Mouse (Mus musculus) embryonic facial prominence, embryonic 15.5 days (tissue): ENCODE results near the gene Gm10570. TPM values are rescaled to one million over a fixed set of nuclear protein-coding genes. Genes with fewer than 3 reads are reported as not detected.

Source experiments
- ATAC-seq: fragments of 200-750 bp; cut with Nextera tagmentation; 2 replicates; pipeline ENCODE4 v1.8.0; 2017; ENCODE audit warnings: low read depth, moderate TSS enrichment; ENCODE audit not compliant: insufficient number of reproducible peaks, low FRiP score, low TSS enrichment
- H3K27ac ChIP-seq: fragments of 300-500 bp; sonication (generic); replicated peaks from 2 replicates; pipeline ENCODE4 v1.5.1; 2015; ENCODE audit warnings: mild to moderate bottlenecking, inconsistent platforms
- H3K27me3 ChIP-seq: fragments of 300-500 bp; sonication (generic); 2 replicates; pipeline ENCODE4 v1.6.1; 2015; ENCODE audit warnings: inconsistent platforms
- H3K36me3 ChIP-seq: fragments of 300-500 bp; sonication (generic); 2 replicates; pipeline ENCODE4 v1.6.1; 2015; ENCODE audit warnings: mild to moderate bottlenecking, inconsistent platforms
- H3K4me1 ChIP-seq: fragments of 300-500 bp; sonication (generic); 2 replicates; pipeline ENCODE4 v1.6.1; 2015; ENCODE audit warnings: inconsistent platforms
- H3K4me2 ChIP-seq: fragments of 300-500 bp; sonication (generic); replicated peaks from 2 replicates; pipeline ENCODE4 v1.6.1; 2015; ENCODE audit warnings: mild to moderate bottlenecking, inconsistent platforms
- H3K4me3 ChIP-seq: fragments of 300-500 bp; sonication (generic); replicated peaks from 2 replicates; pipeline ENCODE4 v1.5.1; 2015; ENCODE audit warnings: mild to moderate bottlenecking, inconsistent platforms
- H3K9ac ChIP-seq: fragments of 300-500 bp; sonication (generic); 2 replicates; pipeline ENCODE4 v1.6.1; 2015; ENCODE audit warnings: inconsistent platforms
- H3K9me3 ChIP-seq: fragments of 300-500 bp; sonication (generic); replicated peaks from 2 replicates; pipeline ENCODE4 v1.6.1; 2016; ENCODE audit warnings: inconsistent platforms
- WGBS: fragments of 180-500 bp; shearing (Covaris S2); methylation state at CpG from one replicate; pipeline ENCODE4 v1.1.7; 2015; 5-methylcytosine and 5-hydroxymethylcytosine counted together
- polyA plus RNA-seq: library from polyadenylated mRNA; unstranded; fragments of >200 nt; fragmentation: Nextera tagmentation; extraction: Ambion mirVana; gene quantifications from 2 replicates; pipeline ENCODE4 v1.2.1, GENCODE M21; 2015

Gm10570 gene
- polyA plus RNA-seq, 1 experiment from 2014 or later: 0.36 TPM

DNA sequence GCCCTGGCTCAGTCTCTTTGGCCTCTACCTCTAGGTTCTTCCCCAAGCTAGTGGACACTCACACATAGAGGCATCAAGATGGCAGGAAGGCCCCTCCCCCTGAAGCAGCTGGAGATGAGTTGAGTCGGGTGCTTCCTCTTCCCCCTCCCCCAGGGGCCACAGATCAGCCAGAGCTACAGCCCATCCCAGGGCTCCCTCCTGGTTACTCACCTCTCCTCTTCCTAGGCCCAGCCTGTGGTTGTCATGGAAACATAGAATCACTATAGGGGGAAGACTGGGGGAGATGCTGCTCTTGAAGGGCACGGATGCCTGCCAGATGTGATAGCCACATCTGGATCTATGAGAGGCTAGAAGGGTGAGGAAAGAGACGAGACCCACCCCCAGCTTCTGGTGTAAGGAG lies 3.7 kb downstream of the Gm10570 start:
- WGBS: 25% methylated on average over 3 of the region's 3 CpGs

DNA sequence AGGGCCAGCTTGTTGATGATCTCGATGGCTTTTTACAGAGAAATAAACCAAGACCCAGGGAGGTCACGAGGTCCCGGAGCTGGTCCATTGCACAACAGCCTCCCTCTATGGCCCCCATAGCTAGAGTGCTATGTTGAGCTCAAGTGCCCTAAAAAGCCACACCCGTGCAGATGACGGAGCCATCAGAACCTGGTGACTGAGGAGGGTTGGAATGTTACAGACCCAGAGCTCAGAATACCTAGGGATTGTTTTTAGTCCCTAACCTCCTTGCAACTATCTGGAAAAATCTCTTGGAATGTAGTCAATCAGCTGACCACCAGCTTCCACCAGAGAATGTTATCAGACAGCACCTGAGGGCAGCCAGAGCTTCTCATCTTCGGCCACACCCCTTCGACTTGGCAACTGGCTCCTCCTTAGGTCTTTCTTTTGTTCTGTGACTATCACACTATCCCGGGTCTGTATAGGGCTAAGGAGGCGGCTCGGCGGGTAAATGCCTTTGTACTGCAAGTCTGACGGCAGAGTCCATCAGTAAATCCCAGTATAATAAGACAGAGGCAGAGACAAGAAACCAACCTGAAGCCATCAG lies 6.1 kb downstream of the Gm10570 start:
- H3K4me3 ChIP-seq: no peak overlapping the region
- 51% methylated on average over 12 of the region's 12 CpGs for WGBS

More for the DNA sequence above, 3.7 kb downstream of the Gm10570 start:
- no peak for ATAC-seq
- no peak overlapping the region for H3K9ac ChIP-seq
- no peak overlapping the region for H3K4me2 ChIP-seq
- peaks cover 17% of the 10 kb centered on the region for H3K4me1 ChIP-seq
- no peak overlapping the region for H3K4me3 ChIP-seq
- peaks cover 34% of the 10 kb centered on the region for H3K27me3 ChIP-seq
- H3K36me3 ChIP-seq: no peaks in the 10 kb centered on the region
- H3K27ac ChIP-seq: no peak overlapping the region
- no peaks in the 10 kb centered on the region for H3K9me3 ChIP-seq

DNA sequence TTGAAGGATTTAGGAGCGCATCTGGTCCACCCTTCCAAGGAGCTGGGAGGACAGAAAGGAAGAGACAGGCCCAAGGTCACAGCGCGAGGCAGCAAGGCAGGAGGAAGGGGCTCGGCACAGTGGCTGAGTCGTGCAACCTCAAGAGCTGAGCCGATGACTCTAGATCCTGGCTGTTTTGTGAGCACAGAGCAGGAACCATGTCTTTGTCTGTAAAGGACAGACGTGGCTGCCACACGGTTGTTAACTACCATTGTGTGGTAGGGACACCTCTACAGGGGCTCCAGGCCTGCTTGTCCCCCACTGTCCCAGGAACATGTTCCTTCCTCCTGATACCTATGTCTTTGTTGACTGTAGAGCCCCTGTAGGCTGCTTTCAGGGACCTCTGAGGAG lies 8.8 kb downstream of the Gm10570 start:
- no peaks in the 10 kb centered on the region for H3K27me3 ChIP-seq
- H3K4me3 ChIP-seq: no peak overlapping the region
- no peak overlapping the region for H3K9ac ChIP-seq
- no peaks in the 10 kb centered on the region for H3K36me3 ChIP-seq
- H3K4me2 ChIP-seq: no peak overlapping the region
- no peak for ATAC-seq
- WGBS: 74% methylated on average over 8 of the region's 8 CpGs
- no peak overlapping the region for H3K27ac ChIP-seq
- no peaks in the 10 kb centered on the region for H3K9me3 ChIP-seq
- 0 out of 2 replicates have a peak, but pooled peaks cover 6% of the 10 kb centered on the region for H3K4me1 ChIP-seq

More for the DNA sequence above, 6.1 kb downstream of the Gm10570 start:
- Histone ChIP-seq H3K9ac (no peak overlapping the region), H3K4me2 (no peak overlapping the region), H3K27me3 (peaks cover 12% of the 10 kb centered on the region), H3K27ac (no peak overlapping the region), H3K4me1 (no peaks in the 10 kb centered on the region), H3K36me3 (no peaks in the 10 kb centered on the region), H3K9me3 (no peaks in the 10 kb centered on the region)
- ATAC-seq: no peak

- no peak overlapping the region for H3K4me2 ChIP-seq
- H3K4me1 ChIP-seq: 0 out of 2 replicates have a peak, but pooled peaks cover 6% of the 10 kb centered on the region
- H3K36me3 ChIP-seq: no peaks in the 10 kb centered on the region
- H3K4me3 ChIP-seq: no peak overlapping the region
- ATAC-seq: no peak
- no peak overlapping the region for H3K27ac ChIP-seq
- WGBS: 69% methylated on average over 11 of the region's 11 CpGs
- H3K9ac ChIP-seq: no peak overlapping the region
- no peaks in the 10 kb centered on the region for H3K9me3 ChIP-seq
- no peaks in the 10 kb centered on the region for H3K27me3 ChIP-seq
These were observed 9.4 kb downstream of the Gm10570 start for GRCm38 (mm10) chr4:130298877-130299628.

- no peak overlapping the region for H3K9ac ChIP-seq
- no peaks in the 10 kb centered on the region for H3K27me3 ChIP-seq
- no peak overlapping the region for H3K4me2 ChIP-seq
- no peak overlapping the region for H3K27ac ChIP-seq
- H3K9me3 ChIP-seq: no peaks in the 10 kb centered on the region
- no peaks in the 10 kb centered on the region for H3K36me3 ChIP-seq
- no peak overlapping the region for H3K4me3 ChIP-seq
- 20% methylated on average over 13 of the region's 13 CpGs for WGBS
- H3K4me1 ChIP-seq: 0 out of 2 replicates have a peak, but pooled peaks cover 6% of the 10 kb centered on the region
- ATAC-seq: no peak
These were observed 11.3 kb downstream of the Gm10570 start for GRCm38 (mm10) chr4:130297123-130297529.

DNA sequence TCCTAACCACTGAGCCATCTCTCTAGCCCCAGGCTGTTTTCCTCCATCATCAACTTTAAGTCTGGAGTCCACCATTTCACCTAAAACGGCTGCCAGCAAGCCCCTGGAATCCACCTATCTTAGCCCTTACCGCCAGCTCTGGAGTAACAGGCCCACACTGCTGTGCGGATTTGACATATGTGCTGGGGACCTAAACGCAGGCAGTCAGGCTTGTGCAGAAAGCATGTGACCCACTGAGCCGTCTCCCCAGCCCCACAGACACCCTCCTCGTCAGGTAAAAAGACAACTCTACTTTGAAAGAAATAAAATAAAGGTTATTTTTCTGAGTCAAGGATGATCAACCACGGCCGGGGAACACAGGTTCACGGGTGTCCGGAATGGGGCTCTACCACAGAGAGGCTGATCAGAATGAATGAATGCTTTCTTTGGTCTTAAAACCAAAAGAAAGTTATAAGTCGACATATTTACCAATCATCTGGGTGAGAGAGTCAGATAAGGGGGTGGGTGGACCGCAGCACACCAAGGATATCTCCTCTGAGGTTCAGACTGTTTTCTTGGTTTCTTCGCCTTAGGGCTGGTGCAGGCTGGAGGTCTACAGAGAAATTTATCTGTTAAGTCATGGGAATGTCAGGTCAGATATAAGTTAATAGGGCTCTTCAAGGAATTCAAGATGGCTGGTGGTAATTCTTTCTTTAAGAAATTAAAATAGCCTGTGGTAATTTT lies 12.1 kb downstream of the Gm10570 start:
- ATAC-seq: no peak
- Histone ChIP-seq H3K4me3 (no peak overlapping the region), H3K27me3 (no peaks in the 10 kb centered on the region), H3K4me1 (0 out of 2 replicates have a peak, but pooled peaks cover 6% of the 10 kb centered on the region), H3K4me2 (no peak overlapping the region), H3K9ac (no peak overlapping the region), H3K9me3 (no peaks in the 10 kb centered on the region), H3K36me3 (no peaks in the 10 kb centered on the region), H3K27ac (no peak overlapping the region)
- 80% methylated on average over 13 of the region's 13 CpGs for WGBS

GRCm38 (mm10) chr4:130295047-130295745 lies 13.3 kb downstream of the Gm10570 start:
- 44% methylated on average over 23 of the region's 23 CpGs for WGBS
- Histone ChIP-seq H3K9me3 (no peaks in the 10 kb centered on the region), H3K4me2 (no peak overlapping the region; the same call in 1 of the 2 replicates), H3K4me3 (no peak overlapping the region), H3K27me3 (no peaks in the 10 kb centered on the region), H3K36me3 (no peaks in the 10 kb centered on the region), H3K9ac (no peak overlapping the region), H3K27ac (no peak overlapping the region), H3K4me1 (0 out of 2 replicates have a peak, but pooled peaks cover 6% of the 10 kb centered on the region)
- ATAC-seq: no peak

- no peak overlapping the region for H3K9ac ChIP-seq
- whole genome bisulfite sequencing: 71% methylated on average over 8 of the region's 8 CpGs
- no peaks in the 10 kb centered on the region for H3K9me3 ChIP-seq
- H3K27me3 ChIP-seq: no peaks in the 10 kb centered on the region
- ATAC-seq: no peak
- 0 out of 2 replicates have a peak, but pooled peaks cover 6% of the 10 kb centered on the region for H3K4me1 ChIP-seq
- H3K4me3 ChIP-seq: no peak overlapping the region
- H3K27ac ChIP-seq: no peak overlapping the region
- no peaks in the 10 kb centered on the region for H3K36me3 ChIP-seq
- no peak overlapping the region for H3K4me2 ChIP-seq
These were observed 14.0 kb downstream of the Gm10570 start for GRCm38 (mm10) chr4:130294513-130294912.

- no peaks in the 10 kb centered on the region for H3K9me3 ChIP-seq
- H3K4me2 ChIP-seq: no peak overlapping the region
- H3K4me3 ChIP-seq: no peak overlapping the region
- no peaks in the 10 kb centered on the region for H3K36me3 ChIP-seq
- H3K4me1 ChIP-seq: 0 out of 2 replicates have a peak, but pooled peaks cover 6% of the 10 kb centered on the region
- H3K27me3 ChIP-seq: no peaks in the 10 kb centered on the region
- H3K27ac ChIP-seq: no peak overlapping the region
- no peak overlapping the region for H3K9ac ChIP-seq
- WGBS: 3% methylated on average over 4 of the region's 4 CpGs
- no peak for ATAC-seq
These were observed 16.2 kb downstream of the Gm10570 start for GRCm38 (mm10) chr4:130292271-130292670.

DNA sequence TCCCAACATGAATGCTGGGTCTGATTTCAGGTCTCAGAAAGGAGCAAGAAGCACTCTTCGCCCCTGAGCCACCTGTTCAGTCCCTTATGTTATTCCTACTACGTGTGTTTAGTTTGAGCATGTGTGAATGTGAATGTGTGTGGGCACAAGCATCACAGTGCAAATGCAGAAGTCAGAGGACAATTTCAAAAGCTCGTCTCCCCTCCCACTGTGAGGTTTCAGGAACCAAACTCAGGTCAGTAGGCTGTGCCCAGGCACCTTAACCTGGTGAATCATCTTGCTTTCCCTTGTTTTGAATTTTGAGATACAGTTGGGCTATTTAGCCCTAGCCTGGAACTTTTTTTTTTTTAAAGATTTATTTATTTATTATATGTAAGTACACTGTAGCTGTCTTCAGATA lies 18.6 kb downstream of the Gm10570 start:
- WGBS: 65% methylated on average over 3 of the region's 3 CpGs
- no peaks in the 10 kb centered on the region for H3K36me3 ChIP-seq
- H3K27me3 ChIP-seq: no peaks in the 10 kb centered on the region; the same call in 1 of the 2 replicates
- no peak overlapping the region for H3K27ac ChIP-seq
- H3K9me3 ChIP-seq: no peaks in the 10 kb centered on the region
- H3K4me3 ChIP-seq: no peak overlapping the region
- ATAC-seq: no peak
- H3K4me1 ChIP-seq: no peaks in the 10 kb centered on the region
- no peak overlapping the region for H3K4me2 ChIP-seq
- H3K9ac ChIP-seq: no peak overlapping the region

DNA sequence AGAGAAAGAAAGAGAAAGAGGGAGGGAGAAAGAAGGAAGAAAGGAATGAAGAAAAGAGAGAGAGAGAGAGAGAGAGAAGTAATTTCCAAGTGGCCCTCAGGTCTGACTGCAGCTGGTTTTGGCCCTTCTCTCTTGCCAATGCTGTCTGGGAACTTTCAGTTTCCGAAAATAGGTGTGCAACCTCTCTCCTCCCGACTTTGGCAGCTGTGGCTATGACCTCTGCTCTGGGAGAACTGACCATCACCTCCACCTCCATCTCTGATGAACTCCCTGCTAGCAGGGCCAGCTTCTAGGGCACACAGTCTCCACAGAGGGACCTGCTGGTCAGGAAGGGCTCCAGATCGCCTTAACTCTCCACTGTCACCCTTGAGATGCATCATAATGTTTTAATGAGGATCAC lies 21.9 kb downstream of the Gm10570 start:
- H3K4me1 ChIP-seq: no peaks in the 10 kb centered on the region
- 59% methylated on average over 3 of the region's 3 CpGs for WGBS

More for the DNA sequence above, 21.9 kb downstream of the Gm10570 start:
- peaks cover 3% of the 10 kb centered on the region for H3K27me3 ChIP-seq
- H3K4me3 ChIP-seq: no peak overlapping the region
- no peaks in the 10 kb centered on the region for H3K36me3 ChIP-seq
- H3K9me3 ChIP-seq: no peaks in the 10 kb centered on the region
- H3K4me2 ChIP-seq: no peak overlapping the region
- no peak overlapping the region for H3K27ac ChIP-seq
- H3K9ac ChIP-seq: no peak overlapping the region
- ATAC-seq: no peak
